Mouse (Mus musculus) CH12.LX (cell line): ENCODE results near the gene 6030408B16Rik. TPM values are rescaled to one million over a fixed set of nuclear protein-coding genes. Genes with fewer than 3 reads are reported as not detected.

Experiments
- DNase-seq: peaks from one replicate; pipeline ENCODE4 v3.0.0-alpha.2; 2013; ENCODE audit errors: extremely low read depth
- H3K27ac ChIP-seq: 2 replicates; pipeline ENCODE4 v1.5.1; 2012; ENCODE audit warnings: low read depth, mild to moderate bottlenecking, control low read depth, moderate library complexity; ENCODE audit not compliant: insufficient read depth
- H3K27me3 ChIP-seq: replicated peaks from 2 replicates; pipeline ENCODE3; 2012; ENCODE audit warnings: inconsistent platforms
- H3K36me3 ChIP-seq, 2 experiments: replicated peaks in 1 of 2; 2 replicates each; pipeline versions ENCODE3 to v1.6.1; 2012; ENCODE audit warnings: inconsistent platforms in 1 of 2, low read length in 1 of 2, mild to moderate bottlenecking in 1 of 2, mixed read lengths in 1 of 2, moderate library complexity in 1 of 2; ENCODE audit not compliant: control insufficient read depth in 1 of 2, insufficient read depth in 1 of 2
- H3K4me1 ChIP-seq, 2 experiments: 2 replicates each; pipeline ENCODE4 v1.6.1; 2012; ENCODE audit warnings: inconsistent platforms in 1 of 2, moderate library complexity in 1 of 2; ENCODE audit not compliant: insufficient read depth in 2 of 2, control insufficient read depth in 1 of 2
- H3K4me2 ChIP-seq: 2 replicates; pipeline ENCODE4 v1.6.1; 2012; ENCODE audit warnings: low read depth, mild to moderate bottlenecking, control low read depth; ENCODE audit not compliant: poor library complexity, insufficient read depth, severe bottlenecking
- H3K4me3 ChIP-seq, 3 experiments: fragments of 150-350 bp in 1 of 3; sonication (generic) in 1 of 3; replicated peaks in 1 of 3; 2 replicates each; pipeline versions ENCODE3 to v1.5.1; 2011 to 2012; ENCODE audit warnings: low read depth in 2 of 3, low read length in 2 of 3, mild to moderate bottlenecking in 2 of 3, moderate library complexity in 2 of 3, control low read depth in 1 of 3, improper control_type of control experiment in 1 of 3, inconsistent platforms in 1 of 3, mixed read lengths in 1 of 3; ENCODE audit not compliant: poor library complexity in 1 of 3
- H3K79me2 ChIP-seq: replicated peaks from 2 replicates; pipeline ENCODE4 v1.6.1; 2012; ENCODE audit warnings: mild to moderate bottlenecking, moderate library complexity; ENCODE audit not compliant: control insufficient read depth, poor library complexity, insufficient read depth, severe bottlenecking; ENCODE audit errors: extremely low read depth
- H3K9ac ChIP-seq: 2 replicates; pipeline ENCODE4 v1.6.1; 2012; ENCODE audit warnings: low read depth, mild to moderate bottlenecking, control low read depth, moderate library complexity; ENCODE audit not compliant: insufficient read depth
- H3K9me3 ChIP-seq: replicated peaks from 2 replicates; pipeline ENCODE3; 2012; ENCODE audit warnings: low read length, inconsistent platforms, mixed read lengths
- BHLHE40 ChIP-seq: IDR thresholded peaks from 2 replicates; pipeline ENCODE4 v1.6.1; 2011; ENCODE audit warnings: mild to moderate bottlenecking, low read depth, low read length, improper control_type of control experiment
- CHD1 ChIP-seq: IDR thresholded peaks from 2 replicates; pipeline ENCODE4 v1.6.1; 2012; ENCODE audit warnings: low read depth, low read length, improper control_type of control experiment, inconsistent platforms
- CHD2 ChIP-seq: IDR thresholded peaks from 2 replicates; pipeline ENCODE4 v1.6.1; 2011; ENCODE audit warnings: low read length, improper control_type of control experiment
- CTCF ChIP-seq, 2 experiments: IDR thresholded peaks in 1 of 2; conservative IDR thresholded peaks in 1 of 2; 2 replicates each; pipeline ENCODE4 v1.5.1; 2011 to 2012; ENCODE audit warnings: low read depth in 2 of 2, low read length in 2 of 2, improper control_type of control experiment in 1 of 2, inconsistent platforms in 1 of 2, mild to moderate bottlenecking in 1 of 2, moderate library complexity in 1 of 2
- E2F4 ChIP-seq: IDR thresholded peaks from 2 replicates; pipeline ENCODE4 v1.6.1; 2011; ENCODE audit warnings: low read depth, low read length, improper control_type of control experiment; ENCODE audit not compliant: insufficient replicate concordance
- ELF1 ChIP-seq: IDR thresholded peaks from 2 replicates; pipeline ENCODE4 v1.6.1; 2014; ENCODE audit warnings: low read depth, mild to moderate bottlenecking, inconsistent platforms, low read length, improper control_type of control experiment
- EP300 ChIP-seq: IDR thresholded peaks from 2 replicates; pipeline ENCODE4 v1.6.1; 2011; ENCODE audit warnings: low read length, improper control_type of control experiment
- ETS1 ChIP-seq: conservative IDR thresholded peaks from 2 replicates; pipeline ENCODE4 v1.6.1; 2012; ENCODE audit warnings: low read depth, mild to moderate bottlenecking, inconsistent platforms, low read length, improper control_type of control experiment, moderate library complexity
- GABPA ChIP-seq: IDR thresholded peaks from 2 replicates; pipeline ENCODE4 v1.6.1; 2012; ENCODE audit warnings: low read depth, low read length, improper control_type of control experiment, inconsistent platforms; ENCODE audit not compliant: insufficient replicate concordance
- HCFC1 ChIP-seq: IDR thresholded peaks from 2 replicates; pipeline ENCODE4 v1.6.1; 2012; ENCODE audit warnings: low read depth, mild to moderate bottlenecking, inconsistent platforms, low read length, improper control_type of control experiment
- IRF4 ChIP-seq: IDR thresholded peaks from 2 replicates; pipeline ENCODE4 v1.6.1; 2014; ENCODE audit warnings: low read depth, mild to moderate bottlenecking, inconsistent platforms, low read length, improper control_type of control experiment
- JUN ChIP-seq: IDR thresholded peaks from 2 replicates; pipeline ENCODE4 v1.6.1; 2011; ENCODE audit warnings: low read depth, mild to moderate bottlenecking, low read length, improper control_type of control experiment, moderate library complexity; ENCODE audit not compliant: insufficient read depth
- JUND ChIP-seq: conservative IDR thresholded peaks from 2 replicates; pipeline ENCODE4 v1.6.1; 2011; ENCODE audit warnings: low read depth, low read length, improper control_type of control experiment
- KAT2A ChIP-seq: IDR thresholded peaks from 2 replicates; pipeline ENCODE4 v1.6.1; 2012; ENCODE audit warnings: low read length, improper control_type of control experiment, inconsistent platforms; ENCODE audit not compliant: insufficient replicate concordance
- MAFK ChIP-seq: IDR thresholded peaks from 2 replicates; pipeline ENCODE4 v1.6.1; 2011; ENCODE audit warnings: low read length, improper control_type of control experiment; ENCODE audit not compliant: insufficient replicate concordance
- MAX ChIP-seq: IDR thresholded peaks from 2 replicates; pipeline ENCODE4 v1.6.1; 2011; ENCODE audit warnings: low read length, improper control_type of control experiment
- MAZ ChIP-seq: IDR thresholded peaks from 2 replicates; pipeline ENCODE4 v1.6.1; 2012; ENCODE audit warnings: low read depth, mild to moderate bottlenecking, inconsistent platforms, low read length, improper control_type of control experiment, moderate library complexity
- MEF2A ChIP-seq: IDR thresholded peaks from 2 replicates; pipeline ENCODE4 v1.6.1; 2014; ENCODE audit warnings: low read depth, mild to moderate bottlenecking, inconsistent platforms, low read length, improper control_type of control experiment, borderline replicate concordance
- MXI1 ChIP-seq: IDR thresholded peaks from 2 replicates; pipeline ENCODE4 v1.6.1; 2011; ENCODE audit warnings: mild to moderate bottlenecking, low read depth, low read length, improper control_type of control experiment
- MYC ChIP-seq: IDR thresholded peaks from 2 replicates; pipeline ENCODE4 v1.6.1; 2011; ENCODE audit warnings: low read depth, mild to moderate bottlenecking, improper control_type of control experiment, low read length
- NELFE ChIP-seq: IDR thresholded peaks from 2 replicates; pipeline ENCODE4 v1.6.1; 2011; ENCODE audit warnings: low read depth, low read length, improper control_type of control experiment
- NRF1 ChIP-seq: IDR thresholded peaks from 2 replicates; pipeline ENCODE4 v1.6.1; 2014; ENCODE audit warnings: low read depth, mild to moderate bottlenecking, inconsistent platforms, low read length, improper control_type of control experiment, moderate library complexity
- PAX5 ChIP-seq: IDR thresholded peaks from 2 replicates; pipeline ENCODE4 v1.6.1; 2012; ENCODE audit warnings: low read length, inconsistent platforms, mixed read lengths
- POLR2A ChIP-seq: IDR thresholded peaks from 2 replicates; pipeline ENCODE4 v1.6.1; 2011; ENCODE audit warnings: low read depth, mild to moderate bottlenecking, improper control_type of control experiment, low read length
- POLR2AphosphoS2 ChIP-seq: IDR thresholded peaks from 2 replicates; pipeline ENCODE4 v1.6.1; 2011; ENCODE audit warnings: low read depth, low read length, improper control_type of control experiment
- RAD21 ChIP-seq: IDR thresholded peaks from 2 replicates; pipeline ENCODE4 v1.6.1; 2011; ENCODE audit warnings: low read depth, mild to moderate bottlenecking, low read length, improper control_type of control experiment, moderate library complexity
- RCOR1 ChIP-seq: conservative IDR thresholded peaks from 2 replicates; pipeline ENCODE4 v1.6.1; 2012; ENCODE audit warnings: low read depth, mild to moderate bottlenecking, inconsistent platforms, low read length, improper control_type of control experiment
- SIN3A ChIP-seq: IDR thresholded peaks from 2 replicates; pipeline ENCODE4 v1.6.1; 2012; ENCODE audit warnings: low read length, improper control_type of control experiment, inconsistent platforms
- SMC3 ChIP-seq: IDR thresholded peaks from 2 replicates; pipeline ENCODE4 v1.6.1; 2011; ENCODE audit warnings: low read depth, low read length, improper control_type of control experiment
- TBP ChIP-seq: conservative IDR thresholded peaks from 2 replicates; pipeline ENCODE4 v1.6.1; 2011; ENCODE audit warnings: low read depth, low read length, improper control_type of control experiment
- TCF12 ChIP-seq: IDR thresholded peaks from 2 replicates; pipeline ENCODE4 v1.6.1; 2014; ENCODE audit warnings: low read depth, mild to moderate bottlenecking, inconsistent platforms, low read length, improper control_type of control experiment
- UBTF ChIP-seq: IDR thresholded peaks from 2 replicates; pipeline ENCODE4 v1.6.1; 2012; ENCODE audit warnings: low read depth, mild to moderate bottlenecking, inconsistent platforms, low read length, improper control_type of control experiment, moderate library complexity
- USF1 ChIP-seq: IDR thresholded peaks from 2 replicates; pipeline ENCODE4 v1.6.1; 2014; ENCODE audit warnings: low read depth, mild to moderate bottlenecking, inconsistent platforms, low read length, improper control_type of control experiment
- USF2 ChIP-seq: conservative IDR thresholded peaks from 2 replicates; pipeline ENCODE4 v1.6.1; 2011; ENCODE audit warnings: low read depth, low read length, improper control_type of control experiment
- ZC3H11A ChIP-seq: IDR thresholded peaks from 2 replicates; pipeline ENCODE4 v1.6.1; 2012; ENCODE audit warnings: low read depth, mild to moderate bottlenecking, inconsistent platforms, low read length, improper control_type of control experiment
- ZKSCAN1 ChIP-seq: IDR thresholded peaks from 2 replicates; pipeline ENCODE4 v1.6.1; 2012; ENCODE audit warnings: low read depth, inconsistent platforms, low read length, improper control_type of control experiment, borderline replicate concordance
- ZMIZ1 ChIP-seq: IDR thresholded peaks from 2 replicates; pipeline ENCODE4 v1.6.1; 2012; ENCODE audit warnings: low read depth, mild to moderate bottlenecking, inconsistent platforms, low read length, improper control_type of control experiment
- ZNF384 ChIP-seq: IDR thresholded peaks from 2 replicates; pipeline ENCODE4 v1.6.1; 2012; ENCODE audit warnings: low read depth, low read length, improper control_type of control experiment, inconsistent platforms
- dilution Hi-C: fragments of 300-500 bp; cut with MboI; formaldehyde crosslinking; loops from 2 replicates; pipeline ENCODE4 v1.14.3; 2020; ENCODE audit warnings: low sequenced_read_pairs; ENCODE audit not compliant: extremely low pct_unique_long_range_greater_than_20kb, extremely low pct_ligation_motif_present
- in situ Hi-C: fragments of 300-500 bp; cut with MboI; formaldehyde crosslinking; loops from 3 replicates; pipeline ENCODE4 v1.14.3; 2019; ENCODE audit warnings: low sequenced_read_pairs, low pct_ligation_motif_present, low pct_unique_long_range_greater_than_20kb, mixed read lengths
- polyA plus RNA-seq: library from polyadenylated mRNA; unstranded; fragments of >175 nt; gene quantifications from 2 replicates; pipeline ENCODE4 v1.2.1, GENCODE M21; 2012; ENCODE audit warnings: low read depth; ENCODE audit not compliant: insufficient read length
- total RNA-seq, 2 experiments: library from RNA; depleted of rRNA; stranded (reverse); fragments of 300-350 nt in 1 of 2; fragments of >200 nt in 1 of 2; gene quantifications; 2 replicates each; pipeline ENCODE4 v1.2.3; 2012 to 2014

Gene 6030408B16Rik
- total and polyA plus RNA-seq, 3 experiments, result 0.13 to 0.17 TPM; not detected in 1

- Histone ChIP-seq H3K4me3 (peak overlapping the region in 2 of 3 experiments; percentile 26 to 36), H3K4me1 (peaks cover 25 to 52% of the 10 kb centered on the region in 2 experiments), H3K79me2 (no peaks in the 10 kb centered on the region), H3K36me3 (no peaks in the 10 kb centered on the region), H3K9me3 (peaks cover 7% of the 10 kb centered on the region), H3K4me2 (peak overlapping the region; percentile 26), H3K27me3 (peaks cover 23% of the 10 kb centered on the region), H3K27ac (no peak overlapping the region), H3K9ac (no peak overlapping the region)
- dilution Hi-C loops (no loop called here), in situ Hi-C loops (no loop called here)
- TF ChIP-seq JUND (no peak; the same call in 1 of the 2 replicates), GABPA (no peak), MXI1 (peak; percentile 67; the same call in 1 of the 2 replicates), BHLHE40 (no peak), MAX (peak; percentile 13; the same call in 1 of the 2 replicates), CHD1 (no peak), MYC (no peak), ZC3H11A (no peak), SIN3A (peak; percentile 43; the same call in 1 of the 2 replicates), E2F4 (no peak), HCFC1 (no peak), POLR2AphosphoS2 (no peak), UBTF (no peak), ETS1 (no peak), MEF2A (peak; percentile 48; the same call in 1 of the 2 replicates), KAT2A (no peak), ZMIZ1 (no peak), USF1 (no peak), ZNF384 (no peak), MAFK (no peak), NRF1 (no peak), EP300 (no peak), IRF4 (peak; percentile 47; the same call in 1 of the 2 replicates), JUN (no peak), ZKSCAN1 (no peak), USF2 (no peak), TBP (no peak), PAX5 (no peak), ELF1 (peak; percentile 55), CTCF (conservative IDR thresholded peaks at IDR 0.05 in 1 of 2, IDR thresholded peaks at IDR 0.05 in 1 of 2; ENCODE audit: low read depth in 2 of 2, low read length in 2 of 2) (peak; percentile 94 to 95), RCOR1 (no peak), TCF12 (0 out of 2 replicates have a peak, but pooled peaks have one; percentile 28), POLR2A (no peak), CHD2 (no peak), SMC3 (peak; percentile 71), MAZ (no peak), NELFE (peak; percentile 36; the same call in 1 of the 2 replicates), RAD21 (peak; percentile 85)
- peak; percentile 96 for DNase-seq
These were observed 22.8 kb downstream of the 6030408B16Rik start for GRCm38 (mm10) chr15:101315832-101316231.
